Mouse (Mus musculus) G1E (cell line): ENCODE results near the gene Slc26a3. TPM values are rescaled to one million over a fixed set of nuclear protein-coding genes. Genes with fewer than 3 reads are reported as not detected.

Experiments used
- ATAC-seq: 2 replicates; pipeline ENCODE4 v1.8.0; 2016; ENCODE audit warnings: mild to moderate bottlenecking; ENCODE audit not compliant: insufficient number of reproducible peaks, poor library complexity, low FRiP score, severe bottlenecking; ENCODE audit errors: extremely low read depth
- DNase-seq: peaks from one replicate; pipeline ENCODE4 v3.0.0; 2012; ENCODE audit warnings: low spot score
- H3K27me3 ChIP-seq: 2 replicates; pipeline ENCODE4 v1.6.1; 2012; ENCODE audit warnings: mild to moderate bottlenecking, low read length, inconsistent platforms; ENCODE audit not compliant: insufficient read depth
- H3K36me3 ChIP-seq: replicated peaks from 2 replicates; pipeline ENCODE3; 2012; ENCODE audit warnings: mild to moderate bottlenecking, inconsistent platforms
- H3K4me1 ChIP-seq: 2 replicates; pipeline ENCODE4 v1.6.1; 2012; ENCODE audit warnings: low read depth, low read length, inconsistent platforms, mixed read lengths; ENCODE audit not compliant: insufficient read depth
- H3K4me3 ChIP-seq: 2 replicates; pipeline ENCODE4 v1.5.1; 2012; ENCODE audit warnings: low read depth, mild to moderate bottlenecking, inconsistent platforms, low read length, moderate library complexity, mixed read lengths
- H3K9me3 ChIP-seq: replicated peaks from 2 replicates; pipeline ENCODE4 v1.6.1; 2012; ENCODE audit warnings: inconsistent platforms
- CTCF ChIP-seq: IDR thresholded peaks from 2 replicates; pipeline ENCODE4 v1.5.1; 2012; ENCODE audit warnings: low read depth, low read length, inconsistent platforms, mixed read lengths
- GATA1 ChIP-seq: IDR thresholded peaks from 2 replicates; pipeline ENCODE4 v1.6.1; 2012; ENCODE audit warnings: borderline replicate concordance, low read length, inconsistent platforms, mixed read lengths
- GATA2 ChIP-seq: IDR thresholded peaks from 2 replicates; pipeline ENCODE4 v1.6.1; 2012; ENCODE audit warnings: low read depth, low read length, inconsistent platforms, borderline replicate concordance
- POLR2AphosphoS5 ChIP-seq: IDR thresholded peaks from 2 replicates; pipeline ENCODE4 v1.6.1; 2012; ENCODE audit warnings: low read depth, low read length, inconsistent platforms; ENCODE audit not compliant: insufficient replicate concordance
- TAL1 ChIP-seq: conservative IDR thresholded peaks from 2 replicates; pipeline ENCODE4 v1.6.1; 2012; ENCODE audit warnings: low read depth, low read length, inconsistent platforms, mixed read lengths
- polyA plus RNA-seq: library from polyadenylated mRNA; stranded (reverse); fragments of >175 nt; gene quantifications from 2 replicates; pipeline ENCODE4 v1.2.3, GENCODE M21; 2012
- total RNA-seq, 2 experiments: library from RNA; stranded (forward) in 1 of 2; stranded (reverse) in 1 of 2; fragments of 200-1000 nt in 1 of 2; fragments of >200 nt in 1 of 2; fragmentation: Nextera tagmentation in 1 of 2; gene quantifications; 2 replicates each; pipeline ENCODE4 v1.2.3; 2014 to 2017

Slc26a3 gene
- total and polyA plus RNA-seq, 3 experiments, result 0.66 TPM; not detected in 2

DNA sequence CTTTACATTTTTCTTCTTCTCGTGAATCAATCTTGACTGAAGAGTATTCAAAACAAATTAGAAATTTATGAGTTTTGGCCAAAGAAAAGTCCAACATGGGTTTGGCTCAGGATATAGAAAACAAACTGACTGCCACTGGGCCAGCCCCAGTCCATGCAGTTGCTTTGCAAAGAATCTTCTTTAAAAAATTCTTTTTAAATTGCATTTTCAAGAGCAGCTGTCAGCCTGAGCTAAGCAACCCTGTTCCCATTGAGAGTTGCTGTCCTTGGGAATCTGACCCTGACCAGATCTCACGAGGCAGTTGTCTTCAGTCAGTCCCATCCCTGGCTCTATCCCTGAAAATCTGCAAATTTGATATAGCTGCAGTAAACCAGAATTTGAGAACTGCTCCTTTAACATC lies 8.2 kb upstream of the Slc26a3 start:
- H3K4me1 ChIP-seq, result no peaks in the 10 kb centered on the region
- H3K27me3 ChIP-seq, result peaks cover 15% of the 10 kb centered on the region
- no peak for TF ChIP-seq CTCF
- TF ChIP-seq TAL1, result no peak
- no peak for TF ChIP-seq GATA1
- DNase-seq (no peak), ATAC-seq (no peak)
- H3K4me3 ChIP-seq, result no peak overlapping the region
- H3K9me3 ChIP-seq, result no peaks in the 10 kb centered on the region
- H3K36me3 ChIP-seq, result no peaks in the 10 kb centered on the region

- Histone ChIP-seq H3K4me1 (no peaks in the 10 kb centered on the region), H3K9me3 (no peaks in the 10 kb centered on the region), H3K36me3 (no peaks in the 10 kb centered on the region), H3K27me3 (peaks cover 12% of the 10 kb centered on the region), H3K4me3 (no peak overlapping the region)
- no peak for DNase-seq
- no peak for ATAC-seq
- no peak for TF ChIP-seq GATA2
- TF ChIP-seq POLR2AphosphoS5, result no peak
- TF ChIP-seq CTCF, result no peak
- TF ChIP-seq GATA1, result no peak
- no peak for TF ChIP-seq TAL1
Measured at GRCm38 (mm10) chr12:31387303-31387702, 3.4 kb upstream of the Slc26a3 start.

DNA sequence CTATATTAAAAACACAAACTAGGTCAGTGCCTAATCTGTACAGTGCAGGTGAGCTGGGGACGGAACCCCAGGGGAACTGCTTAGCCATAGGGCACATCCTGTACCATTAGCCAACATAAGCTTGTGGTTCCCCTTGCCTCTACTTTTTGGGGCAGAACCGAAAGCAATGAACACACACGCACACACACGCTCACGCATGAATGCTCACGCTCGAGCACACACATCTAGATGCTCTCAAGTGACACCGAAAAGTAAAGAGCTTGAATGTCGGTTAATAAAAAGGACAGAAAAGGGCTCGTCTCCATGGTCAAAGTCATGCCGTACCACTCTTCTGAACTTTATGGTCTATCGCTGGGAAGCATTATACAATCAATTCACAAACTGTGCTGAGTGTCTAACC lies 1.0 kb downstream of the Slc26a3 start:
- Histone ChIP-seq H3K4me1 (no peaks in the 10 kb centered on the region), H3K9me3 (no peaks in the 10 kb centered on the region), H3K36me3 (no peaks in the 10 kb centered on the region), H3K27me3 (no peaks in the 10 kb centered on the region), H3K4me3 (no peak overlapping the region)
- no peak for TF ChIP-seq GATA2
- TF ChIP-seq GATA1, result no peak
- TF ChIP-seq POLR2AphosphoS5, result no peak
- TF ChIP-seq CTCF, result no peak
- no peak for TF ChIP-seq TAL1
- ATAC-seq (no peak), DNase-seq (no peak)

DNA sequence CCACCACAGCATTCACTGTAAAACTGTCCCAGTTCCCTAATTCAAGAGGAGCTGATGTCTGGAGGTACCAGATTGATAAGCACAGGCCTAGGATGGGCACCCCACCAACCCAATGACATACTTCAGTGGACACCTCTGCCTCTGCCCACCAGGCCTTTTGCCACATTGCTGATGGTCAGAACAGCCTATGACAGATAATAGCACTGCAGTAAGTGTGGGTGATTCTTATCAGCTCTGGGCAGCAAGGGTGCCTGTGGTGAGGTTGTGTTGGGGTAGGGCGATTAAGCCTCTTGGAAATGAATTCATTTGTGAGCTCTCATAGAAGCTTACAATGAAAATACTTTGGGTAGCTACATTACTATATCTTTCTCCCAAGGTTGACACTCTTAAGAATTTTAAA lies 5.2 kb downstream of the Slc26a3 start:
- TF ChIP-seq GATA1 (no peak), CTCF (no peak), POLR2AphosphoS5 (no peak), GATA2 (no peak), TAL1 (no peak)
- no peak overlapping the region for H3K4me3 ChIP-seq
- H3K4me1 ChIP-seq, result no peaks in the 10 kb centered on the region
- H3K9me3 ChIP-seq, result no peaks in the 10 kb centered on the region
- H3K36me3 ChIP-seq, result no peaks in the 10 kb centered on the region
- peaks cover 3% of the 10 kb centered on the region; the same call in 1 of the 2 replicates for H3K27me3 ChIP-seq
- DNase-seq (no peak), ATAC-seq (no peak)

DNA sequence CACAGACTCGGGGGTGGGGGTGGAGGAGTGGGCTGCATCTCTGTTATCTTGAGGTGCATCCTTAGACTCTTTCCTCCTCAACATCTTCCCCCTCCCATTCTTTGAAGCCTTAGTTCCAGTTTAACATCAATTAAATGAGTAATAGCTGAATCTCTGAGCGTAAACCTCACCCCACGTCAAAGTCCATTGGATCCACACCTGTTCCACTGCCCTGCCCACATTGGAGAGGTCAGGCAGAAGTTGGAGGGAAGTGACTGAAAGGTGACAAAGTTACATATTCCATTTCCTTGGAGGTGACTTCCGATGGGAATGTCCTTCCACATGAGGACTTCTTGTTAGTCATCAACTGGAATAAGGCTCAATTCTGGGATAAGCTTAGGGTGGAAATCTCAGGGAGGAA lies 7.0 kb downstream of the Slc26a3 start:
- no peak overlapping the region for H3K4me3 ChIP-seq
- TF ChIP-seq TAL1, result no peak
- no peak for TF ChIP-seq CTCF
- TF ChIP-seq POLR2AphosphoS5, result no peak
- no peak for TF ChIP-seq GATA1
- TF ChIP-seq GATA2, result no peak
- peaks cover 3% of the 10 kb centered on the region; the same call in 1 of the 2 replicates for H3K27me3 ChIP-seq
- DNase-seq (no peak), ATAC-seq (no peak)
- no peaks in the 10 kb centered on the region for H3K4me1 ChIP-seq
- H3K9me3 ChIP-seq, result no peaks in the 10 kb centered on the region
- no peaks in the 10 kb centered on the region for H3K36me3 ChIP-seq

GRCm38 (mm10) chr12:31400821-31401220 lies 10.2 kb downstream of the Slc26a3 start:
- no peak overlapping the region for H3K4me3 ChIP-seq
- ATAC-seq, result no peak
- no peaks in the 10 kb centered on the region for H3K36me3 ChIP-seq

GRCm38 (mm10) chr12:31401930-31402329 lies 11.3 kb downstream of the Slc26a3 start:
- no peak for DNase-seq
- H3K9me3 ChIP-seq, result no peaks in the 10 kb centered on the region
- TF ChIP-seq GATA2 (no peak), CTCF (no peak), GATA1 (no peak), TAL1 (no peak), POLR2AphosphoS5 (no peak)
- H3K4me1 ChIP-seq, result no peaks in the 10 kb centered on the region
- H3K4me3 ChIP-seq, result no peak overlapping the region
- no peak for ATAC-seq
- no peaks in the 10 kb centered on the region for H3K36me3 ChIP-seq
- H3K27me3 ChIP-seq, result peaks cover 3% of the 10 kb centered on the region; the same call in 1 of the 2 replicates

More at GRCm38 (mm10) chr12:31400821-31401220, 10.2 kb downstream of the Slc26a3 start:
- Histone ChIP-seq H3K27me3 (peaks cover 3% of the 10 kb centered on the region; the same call in 1 of the 2 replicates), H3K4me1 (no peaks in the 10 kb centered on the region), H3K9me3 (no peaks in the 10 kb centered on the region)
- no peak for TF ChIP-seq GATA2
- no peak for TF ChIP-seq POLR2AphosphoS5
- no peak for TF ChIP-seq TAL1
- TF ChIP-seq GATA1, result no peak
- no peak for TF ChIP-seq CTCF
- DNase-seq, result no peak
